Mouse (Mus musculus): ENCODE measurements around the gene Gsto2.

Gene Gsto2

GRCm38 (mm10) chr19:47853951-47854795, 11.2 kb upstream of the Gsto2 start:
- POLR2A ChIA-PET, result interaction anchor here (0.6 to 2.8 kb wide), 15 partner anchors 11 to 628 kb away, joined by 3 to 17 read pairs (median 3); partner anchors contain the start of gene Gsto2 (in 2 of the 4)
- CTCF ChIA-PET, result interaction anchor here (0.6 to 1.4 kb wide), 8 partner anchors 11 to 881 kb away, joined by 3 to 6 read pairs (median 4); partner anchors contain the start of gene Gsto2 (in 1 of the 4)

- ChIA-PET CTCF (interaction anchor here in 3 of 4 experiments (0.6 to 1.3 kb wide), 5 partner anchors 13 to 31 kb away, joined by 3 to 5 read pairs (median 3); no protein-coding TSS in a partner anchor), POLR2A (interaction anchor here in 3 of 4 experiments (0.6 to 2.8 kb wide), 14 partner anchors 10 to 629 kb away, joined by 3 to 17 read pairs (median 4); partner anchors contain the start of gene Gsto2 (in 2 of the 3))
These were observed 10.2 kb upstream of the Gsto2 start, which contains the start of gene Gsto1 for GRCm38 (mm10) chr19:47854796-47855783. TSS of gene Gsto1 (plus strand) at chr19:47854970.

- CTCF ChIA-PET, result interaction anchor here in 1 of 4 experiments (1.2 kb wide), 1 partner anchor 24 kb away, joined by 5 read pairs; no protein-coding TSS in a partner anchor
- POLR2A ChIA-PET, result interaction anchor here in 1 of 4 experiments (0.6 kb wide), 1 partner anchor 75 kb away, joined by 3 read pairs; no protein-coding TSS in a partner anchor
These were observed 7.1 kb upstream of the Gsto2 start for GRCm38 (mm10) chr19:47857957-47858942.

- POLR2A ChIA-PET, result no interaction called here
These were observed 6.2 kb upstream of the Gsto2 start for GRCm38 (mm10) chr19:47859180-47859579.

GRCm38 (mm10) chr19:47862581-47862980, 2.8 kb upstream of the Gsto2 start:
- POLR2A ChIA-PET, result no interaction called here

More at GRCm38 (mm10) chr19:47859180-47859579, 6.2 kb upstream of the Gsto2 start:
- CTCF ChIA-PET, result interaction anchor here in 2 of 4 experiments (0.6 to 1.2 kb wide), 2 partner anchors 23 to 171 kb away, joined by 3 to 5 read pairs; no protein-coding TSS in a partner anchor

GRCm38 (mm10) chr19:47864051-47864450, 1.3 kb upstream of the Gsto2 start:
- CTCF ChIA-PET, result interaction anchor here in 2 of 4 experiments (0.7 to 1.4 kb wide), 2 partner anchors 33 to 508 kb away, joined by 3 to 4 read pairs; no protein-coding TSS in a partner anchor
- POLR2A ChIA-PET, result interaction anchor here in 2 of 4 experiments (1.3 to 2.4 kb wide), 2 partner anchors 11 to 18 kb away, joined by 3 to 17 read pairs; no protein-coding TSS in a partner anchor

More at GRCm38 (mm10) chr19:47862581-47862980, 2.8 kb upstream of the Gsto2 start:
- CTCF ChIA-PET, result no interaction called here

GRCm38 (mm10) chr19:47864721-47865120, 613 bp upstream of the Gsto2 start:
- ChIA-PET CTCF (interaction anchor here in 3 of 4 experiments (0.6 to 1.4 kb wide), 5 partner anchors 12 to 508 kb away, joined by 3 to 8 read pairs (median 3); no protein-coding TSS in a partner anchor), POLR2A (interaction anchor here (0.5 to 2.4 kb wide), 12 partner anchors 10 to 328 kb away, joined by 3 to 17 read pairs (median 4); partner anchors contain the start of gene Gsto1 (in 1 of the 4))

GRCm38 (mm10) chr19:47867628-47868175, 2.4 kb downstream of the Gsto2 start:
- POLR2A ChIA-PET, result interaction anchor here in 2 of 4 experiments (0.7 to 0.9 kb wide), 4 partner anchors 34 to 117 kb away, joined by 3 to 4 read pairs (median 3); no protein-coding TSS in a partner anchor
- CTCF ChIA-PET, result interaction anchor here in 1 of 4 experiments (0.6 kb wide), 1 partner anchor 547 kb away, joined by 4 read pairs; no protein-coding TSS in a partner anchor

GRCm38 (mm10) chr19:47868951-47869350, 3.6 kb downstream of the Gsto2 start:
- ChIA-PET POLR2A (no interaction called here), CTCF (interaction anchor here in 3 of 4 experiments (0.6 to 2.0 kb wide), 2 partner anchors 14 to 719 kb away, joined by 6 to 7 read pairs (median 6); no protein-coding TSS in a partner anchor)

- POLR2A ChIA-PET, result interaction anchor here in 1 of 4 experiments (0.6 kb wide), 1 partner anchor 984 kb away, joined by 3 read pairs; no protein-coding TSS in a partner anchor
- CTCF ChIA-PET, result interaction anchor here in 3 of 4 experiments (0.6 to 2.0 kb wide), 2 partner anchors 13 to 720 kb away, joined by 6 to 7 read pairs (median 6); no protein-coding TSS in a partner anchor
These were observed 4.2 kb downstream of the Gsto2 start for GRCm38 (mm10) chr19:47869516-47869915.

- POLR2A ChIA-PET, result interaction anchor here in 1 of 4 experiments (0.6 kb wide), 2 partner anchors 338 to 985 kb away, joined by 3 read pairs; no protein-coding TSS in a partner anchor
- CTCF ChIA-PET, result interaction anchor here in 2 of 4 experiments (1.9 to 2.0 kb wide), 1 partner anchor 12 kb away, joined by 6 read pairs; no protein-coding TSS in a partner anchor
These were observed 4.8 kb downstream of the Gsto2 start for GRCm38 (mm10) chr19:47870102-47870666.

GRCm38 (mm10) chr19:47871515-47871914, 6.2 kb downstream of the Gsto2 start:
- ChIA-PET POLR2A (no interaction called here), CTCF (interaction anchor here in 2 of 4 experiments (0.7 to 3.5 kb wide), 2 partner anchors 11 kb away, joined by 3 to 24 read pairs; no protein-coding TSS in a partner anchor)

GRCm38 (mm10) chr19:47876252-47876651, 10.9 kb downstream of the Gsto2 start:
- ChIA-PET CTCF (interaction anchor here in 2 of 4 experiments (0.7 to 0.8 kb wide), 2 partner anchors 9 to 11 kb away, joined by 3 read pairs; no protein-coding TSS in a partner anchor), POLR2A (interaction anchor here in 2 of 4 experiments (0.7 kb wide), 2 partner anchors 51 to 206 kb away, joined by 3 to 6 read pairs; no protein-coding TSS in a partner anchor)

GRCm38 (mm10) chr19:47881538-47881937, 16.2 kb downstream of the Gsto2 start:
- CTCF ChIA-PET, result interaction anchor here (0.5 to 1.9 kb wide), 24 partner anchors 9 to 788 kb away, joined by 3 to 35 read pairs (median 8); partner anchors contain the start of genes Cfap43 (in 1 of the 4), Gsto2 (in 1 of the 4), Itprip (in 1 of the 4) and Sfr1 (in 1 of the 4)
- POLR2A ChIA-PET, result interaction anchor here in 2 of 4 experiments (1.1 to 1.4 kb wide), 2 partner anchors 38 to 150 kb away, joined by 4 to 6 read pairs; partner anchors contain the start of genes Cfap43 (in 1 of the 2), Itprip (in 1 of the 2) and Sfr1 (in 1 of the 2)
